Mouse (Mus musculus) MEL (cell line): Measurements from ENCODE around the gene Sprr2j-ps. TPM values are rescaled to one million over a fixed set of nuclear protein-coding genes. Genes with fewer than 3 reads are reported as not detected.

Experiments used
- DNase-seq: peaks from one replicate; pipeline ENCODE4 v3.0.0; 2011; ENCODE audit warnings: low read depth, low spot score
- H3K27ac ChIP-seq: 2 replicates; pipeline ENCODE4 v1.5.1; 2012; ENCODE audit warnings: low read depth, mild to moderate bottlenecking, control low read depth, low read length, moderate library complexity; ENCODE audit not compliant: control insufficient read depth
- H3K27me3 ChIP-seq, 2 experiments: fragments of 150-350 bp in 1 of 2; sonication (generic) in 1 of 2; 2 replicates each; pipeline ENCODE4 v1.6.1; 2012; ENCODE audit warnings: low read length in 2 of 2, mild to moderate bottlenecking in 2 of 2, improper control_type of control experiment in 1 of 2, moderate library complexity in 1 of 2; ENCODE audit not compliant: insufficient read depth in 2 of 2, control insufficient read depth in 1 of 2
- H3K36me3 ChIP-seq, 2 experiments: 2 replicates each; pipeline ENCODE4 v1.6.1; 2012 to 2014; ENCODE audit warnings: low read length in 2 of 2, improper control_type of control experiment in 1 of 2, inconsistent platforms in 1 of 2, mild to moderate bottlenecking in 1 of 2; ENCODE audit not compliant: insufficient read depth in 2 of 2, control insufficient read depth in 1 of 2
- H3K4me1 ChIP-seq, 2 experiments: fragments of 150-350 bp in 1 of 2; sonication (generic) in 1 of 2; 2 replicates each; pipeline ENCODE4 v1.6.1; 2012; ENCODE audit warnings: low read length in 2 of 2, improper control_type of control experiment in 1 of 2, mild to moderate bottlenecking in 1 of 2; ENCODE audit not compliant: insufficient read depth in 2 of 2, control insufficient read depth in 1 of 2
- H3K4me3 ChIP-seq, 2 experiments: fragments of 150-350 bp in 1 of 2; sonication (generic) in 1 of 2; 2 replicates each; pipeline ENCODE4 v1.5.1; 2012; ENCODE audit warnings: low read depth in 2 of 2, low read length in 2 of 2, mild to moderate bottlenecking in 2 of 2, moderate library complexity in 2 of 2, control low read depth in 1 of 2, improper control_type of control experiment in 1 of 2; ENCODE audit not compliant: control insufficient read depth in 1 of 2, insufficient read depth in 1 of 2
- H3K79me2 ChIP-seq: 2 replicates; pipeline ENCODE4 v1.6.1; 2012; ENCODE audit warnings: mild to moderate bottlenecking, low read length, moderate library complexity; ENCODE audit not compliant: control insufficient read depth, poor library complexity, insufficient read depth
- H3K9ac ChIP-seq: 2 replicates; pipeline ENCODE4 v1.6.1; 2012; ENCODE audit warnings: low read depth, mild to moderate bottlenecking, control low read depth, low read length, moderate library complexity; ENCODE audit not compliant: control insufficient read depth, poor library complexity, severe bottlenecking
- H3K9me3 ChIP-seq: fragments of 150-350 bp; sonication (generic); replicated peaks from 2 replicates; pipeline ENCODE4 v1.6.1; 2012; ENCODE audit warnings: mild to moderate bottlenecking, low read length, improper control_type of control experiment, moderate library complexity; ENCODE audit not compliant: insufficient read depth
- BHLHE40 ChIP-seq: IDR thresholded peaks from 2 replicates; pipeline ENCODE4 v1.6.1; 2012; ENCODE audit warnings: low read depth, mild to moderate bottlenecking, inconsistent platforms, low read length, improper control_type of control experiment, borderline replicate concordance
- CHD1 ChIP-seq: IDR thresholded peaks from 2 replicates; pipeline ENCODE4 v1.6.1; 2012; ENCODE audit warnings: low read depth, mild to moderate bottlenecking, inconsistent platforms, low read length, improper control_type of control experiment
- CHD2 ChIP-seq: IDR thresholded peaks from 2 replicates; pipeline ENCODE4 v1.6.1; 2011; ENCODE audit warnings: low read length, improper control_type of control experiment
- CTCF ChIP-seq, 3 experiments: IDR thresholded peaks in 2 of 3; conservative IDR thresholded peaks in 1 of 3; 2 replicates each; pipeline ENCODE4 v1.5.1; 2011 to 2012; ENCODE audit warnings: low read length in 3 of 3, low read depth in 2 of 3, mild to moderate bottlenecking in 2 of 3, improper control_type of control experiment in 1 of 3, inconsistent platforms in 1 of 3, mixed read lengths in 1 of 3, moderate library complexity in 1 of 3; ENCODE audit not compliant: control insufficient read depth in 1 of 3, insufficient read depth in 1 of 3, poor library complexity in 1 of 3, severe bottlenecking in 1 of 3
- EP300 ChIP-seq, 2 experiments: IDR thresholded peaks; 2 replicates each; pipeline ENCODE4 v1.6.1; 2011; ENCODE audit warnings: improper control_type of control experiment in 2 of 2, low read length in 2 of 2, low read depth in 1 of 2, mild to moderate bottlenecking in 1 of 2
- GATA1 ChIP-seq: IDR thresholded peaks from 2 replicates; pipeline ENCODE4 v1.6.1; 2011; ENCODE audit warnings: low read depth, low read length, improper control_type of control experiment
- JUND ChIP-seq: IDR thresholded peaks from 2 replicates; pipeline ENCODE4 v1.6.1; 2011; ENCODE audit warnings: low read depth, mild to moderate bottlenecking, improper control_type of control experiment, low read length
- MAFK ChIP-seq: IDR thresholded peaks from 2 replicates; pipeline ENCODE4 v1.6.1; 2011; ENCODE audit warnings: low read depth, mild to moderate bottlenecking, low read length, improper control_type of control experiment, borderline replicate concordance
- MAZ ChIP-seq: IDR thresholded peaks from 2 replicates; pipeline ENCODE4 v1.6.1; 2012; ENCODE audit warnings: low read depth, mild to moderate bottlenecking, inconsistent platforms, low read length, improper control_type of control experiment
- MEF2A ChIP-seq: IDR thresholded peaks from 2 replicates; pipeline ENCODE4 v1.6.1; 2014; ENCODE audit warnings: low read depth, mild to moderate bottlenecking, inconsistent platforms, low read length, improper control_type of control experiment; ENCODE audit not compliant: poor library complexity, insufficient replicate concordance, severe bottlenecking; ENCODE audit errors: extremely low read depth
- MXI1 ChIP-seq: IDR thresholded peaks from 2 replicates; pipeline ENCODE4 v1.6.1; 2011; ENCODE audit warnings: mild to moderate bottlenecking, low read depth, low read length, improper control_type of control experiment
- MYC ChIP-seq: IDR thresholded peaks from 2 replicates; pipeline ENCODE4 v1.6.1; 2011; ENCODE audit warnings: low read depth, mild to moderate bottlenecking, low read length, improper control_type of control experiment, moderate library complexity
- NRF1 ChIP-seq: IDR thresholded peaks from 2 replicates; pipeline ENCODE4 v1.6.1; 2014; ENCODE audit warnings: low read depth, mild to moderate bottlenecking, inconsistent platforms, low read length, improper control_type of control experiment, moderate library complexity; ENCODE audit not compliant: poor library complexity, insufficient read depth, severe bottlenecking
- SIN3A ChIP-seq: IDR thresholded peaks from 2 replicates; pipeline ENCODE4 v1.6.1; 2012; ENCODE audit warnings: low read length, improper control_type of control experiment, inconsistent platforms
- ZKSCAN1 ChIP-seq: IDR thresholded peaks from 2 replicates; pipeline ENCODE4 v1.6.1; 2012; ENCODE audit warnings: low read depth, mild to moderate bottlenecking, inconsistent platforms, low read length, improper control_type of control experiment, moderate library complexity
- ZNF384 ChIP-seq: IDR thresholded peaks from 2 replicates; pipeline ENCODE4 v1.6.1; 2012; ENCODE audit warnings: low read depth, mild to moderate bottlenecking, inconsistent platforms, low read length, improper control_type of control experiment
- polyA plus RNA-seq, 2 experiments: library from polyadenylated mRNA; stranded (reverse) in 1 of 2; unstranded in 1 of 2; fragments of >175 nt in 1 of 2; fragments of >200 nt in 1 of 2; gene quantifications; 2 replicates each; pipeline versions ENCODE4 v1.2.1 to v1.2.4; 2012; ENCODE audit warnings: low replicate concordance in 2 of 2, low read depth in 1 of 2; ENCODE audit not compliant: insufficient read length in 2 of 2, insufficient read depth in 1 of 2, missing spikeins in 1 of 2
- total RNA-seq: library from RNA; depleted of rRNA; stranded (reverse); fragments of 300-350 nt; gene quantifications from 2 replicates; pipeline ENCODE4 v1.2.3, GENCODE M21; 2012

Sprr2j-ps gene
- total and polyA plus RNA-seq, 3 experiments, result not detected

DNA sequence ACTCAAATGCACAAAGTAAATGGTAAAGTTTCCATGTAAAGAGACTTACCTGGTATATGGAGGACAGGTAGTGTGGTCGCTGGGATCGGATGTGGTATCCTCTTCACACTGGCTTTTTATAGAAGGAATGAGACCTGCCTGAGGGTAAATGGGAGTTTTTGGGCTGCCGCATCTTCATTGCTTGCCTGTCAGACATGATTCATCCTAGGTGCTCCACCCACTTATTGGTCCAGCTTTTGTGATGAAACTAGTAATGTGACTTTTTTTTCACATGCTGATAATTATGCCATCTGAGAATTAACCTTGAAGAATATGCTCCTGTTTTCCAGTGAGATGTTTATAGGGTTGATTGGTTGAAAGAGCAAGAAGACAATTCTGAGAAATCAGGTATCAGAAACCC is 20.8 kb downstream of the Sprr2j-ps start, which contains the start of gene Sprr1b:
TSS of gene Sprr1b (minus strand) at position 101 of the 400 bp plus-strand sequence.
- Histone ChIP-seq H3K4me3 (no peak within 1 kb of the TSS), H3K27me3 (no peaks in the 10 kb centered on the region), H3K36me3 (no peaks in the 10 kb centered on the region), H3K27ac (no peak within 1 kb of the TSS), H3K4me1 (no peaks in the 10 kb centered on the region), H3K9me3 (no peaks in the 10 kb centered on the region), H3K79me2 (no peaks in the 10 kb centered on the region), H3K9ac (no peak within 1 kb of the TSS)
- no peak for TF ChIP-seq CTCF (IDR thresholded peaks at IDR 0.05 in 2 of 3, conservative IDR thresholded peaks at IDR 0.05 in 1 of 3; ENCODE audit: control insufficient read depth in 1 of 3, insufficient read depth in 1 of 3, low read depth in 2 of 3, low read length in 3 of 3, poor library complexity in 1 of 3, severe bottlenecking in 1 of 3)
- DNase-seq, result no peak

- H3K27ac ChIP-seq, result no peak overlapping the region
- no peaks in the 10 kb centered on the region for H3K9me3 ChIP-seq
- no peak overlapping the region for H3K9ac ChIP-seq
- H3K4me3 ChIP-seq, result no peak overlapping the region
- no peak for DNase-seq
- no peaks in the 10 kb centered on the region for H3K36me3 ChIP-seq
- no peaks in the 10 kb centered on the region for H3K27me3 ChIP-seq
- no peak for TF ChIP-seq MXI1
- TF ChIP-seq BHLHE40, result no peak
- TF ChIP-seq NRF1, result no peak
- no peaks in the 10 kb centered on the region for H3K79me2 ChIP-seq
- H3K4me1 ChIP-seq, result no peaks in the 10 kb centered on the region
These were observed 22.3 kb downstream of the Sprr2j-ps start for GRCm38 (mm10) chr3:92440177-92440576.

GRCm38 (mm10) chr3:92455151-92455550 is 37.3 kb downstream of the Sprr2j-ps start:
- TF ChIP-seq ZNF384 (no peak), MAFK (no peak), MEF2A (no peak), GATA1 (no peak), MYC (no peak), CHD2 (no peak), MAZ (no peak), CHD1 (no peak), JUND (no peak), EP300 (IDR thresholded peaks at IDR 0.05; ENCODE audit: low read depth in 1 of 2, low read length in 2 of 2) (no peak), SIN3A (no peak), ZKSCAN1 (no peak)
- TF ChIP-seq, all 39 proteins: peak for 0
- H3K36me3 ChIP-seq, result no peaks in the 10 kb centered on the region
- no peak overlapping the region for H3K4me3 ChIP-seq
- H3K27me3 ChIP-seq, result no peaks in the 10 kb centered on the region
- no peak overlapping the region for H3K27ac ChIP-seq
- H3K4me1 ChIP-seq, result no peaks in the 10 kb centered on the region
- H3K79me2 ChIP-seq, result no peaks in the 10 kb centered on the region
- no peaks in the 10 kb centered on the region for H3K9me3 ChIP-seq
- no peak for DNase-seq
- H3K9ac ChIP-seq, result no peak overlapping the region
